Mouse (Mus musculus): ENCODE results near the gene Lrrc42. TPM values are rescaled to one million over a fixed set of nuclear protein-coding genes. Genes with fewer than 3 reads are reported as not detected.

Lrrc42 gene
- polyA plus RNA-seq, 1 experiment from 2014 or later: 96.2 TPM

- Histone ChIP-seq H3K4me2 (replicated peaks; ENCODE audit: low read depth, low read length) (no peak overlapping the region), H3K27ac (ENCODE audit: low read length) (no peak overlapping the region), H3K4me1 (ENCODE audit: insufficient read depth, low read length) (peaks cover 45% of the 10 kb centered on the region), H3K9me3 (ENCODE audit: low read length) (no peaks in the 10 kb centered on the region), H3K36me3 (ENCODE audit: insufficient read depth, low read length) (no peaks in the 10 kb centered on the region), H3K9ac (replicated peaks; ENCODE audit: low read length) (no peak overlapping the region), H3K4me3 (ENCODE audit: low read length) (no peak overlapping the region), H3K27me3 (ENCODE audit: insufficient read depth, low read length) (no peaks in the 10 kb centered on the region)
- ATAC-seq (ENCODE audit: low FRiP score, low TSS enrichment): no peak
- WGBS: 29% methylated on average over 4 of the region's 4 CpGs
Measured at GRCm38 (mm10) chr4:107250494-107250893, 2.8 kb downstream of the Lrrc42 start.

GRCm38 (mm10) chr4:107249471-107249870 lies 3.9 kb downstream of the Lrrc42 start:
- no peak overlapping the region for H3K27ac ChIP-seq (ENCODE audit: low read length)
- H3K36me3 ChIP-seq (ENCODE audit: insufficient read depth, low read length): no peaks in the 10 kb centered on the region
- no peaks in the 10 kb centered on the region for H3K9me3 ChIP-seq (ENCODE audit: low read length)
- no peak overlapping the region for H3K9ac ChIP-seq (replicated peaks; ENCODE audit: low read length)
- ATAC-seq (ENCODE audit: low FRiP score, low TSS enrichment): no peak
- WGBS: 49% methylated on average over 2 of the region's 2 CpGs
- H3K27me3 ChIP-seq (ENCODE audit: insufficient read depth, low read length): no peaks in the 10 kb centered on the region
- H3K4me2 ChIP-seq (replicated peaks; ENCODE audit: low read depth, low read length): no peak overlapping the region
- no peak overlapping the region for H3K4me3 ChIP-seq (ENCODE audit: low read length)
- peaks cover 51% of the 10 kb centered on the region for H3K4me1 ChIP-seq (ENCODE audit: insufficient read depth, low read length)

- Histone ChIP-seq H3K9ac (replicated peaks; ENCODE audit: low read length) (no peak overlapping the region), H3K9me3 (ENCODE audit: low read length) (no peaks in the 10 kb centered on the region), H3K36me3 (ENCODE audit: insufficient read depth, low read length) (no peaks in the 10 kb centered on the region), H3K27ac (ENCODE audit: low read length) (no peak overlapping the region), H3K27me3 (ENCODE audit: insufficient read depth, low read length) (no peaks in the 10 kb centered on the region), H3K4me3 (ENCODE audit: low read length) (no peak overlapping the region), H3K4me1 (ENCODE audit: insufficient read depth, low read length) (peaks cover 58% of the 10 kb centered on the region), H3K4me2 (replicated peaks; ENCODE audit: low read depth, low read length) (no peak overlapping the region)
- ATAC-seq (ENCODE audit: low FRiP score, low TSS enrichment): no peak
- WGBS: 85% methylated on average over 3 of the region's 3 CpGs
Measured at GRCm38 (mm10) chr4:107248061-107248460, 5.3 kb downstream of the Lrrc42 start.

- Histone ChIP-seq H3K27ac (ENCODE audit: low read length) (no peak overlapping the region), H3K9ac (replicated peaks; ENCODE audit: low read length) (0 out of 2 replicates have a peak overlapping the region, but pooled peaks have one; percentile 22), H3K9me3 (ENCODE audit: low read length) (no peaks in the 10 kb centered on the region), H3K27me3 (ENCODE audit: insufficient read depth, low read length) (no peaks in the 10 kb centered on the region), H3K4me3 (ENCODE audit: low read length) (no peak overlapping the region), H3K36me3 (ENCODE audit: insufficient read depth, low read length) (peaks cover 5% of the 10 kb centered on the region; the same call in 1 of the 2 replicates), H3K4me2 (replicated peaks; ENCODE audit: low read depth, low read length) (no peak overlapping the region), H3K4me1 (ENCODE audit: insufficient read depth, low read length) (peaks cover 54% of the 10 kb centered on the region)
- ATAC-seq (ENCODE audit: low FRiP score, low TSS enrichment): no peak
- WGBS: 85% methylated on average over 9 of the region's 9 CpGs
Measured at GRCm38 (mm10) chr4:107247110-107247509, 6.2 kb downstream of the Lrrc42 start.

GRCm38 (mm10) chr4:107246040-107246439 lies 7.3 kb downstream of the Lrrc42 start:
- peaks cover 14% of the 10 kb centered on the region for H3K36me3 ChIP-seq (ENCODE audit: insufficient read depth, low read length)
- 60% methylated on average over 1 of the region's 1 CpGs for WGBS
- no peak for ATAC-seq (ENCODE audit: low FRiP score, low TSS enrichment)

GRCm38 (mm10) chr4:107245368-107245767 lies 8.0 kb downstream of the Lrrc42 start:
- H3K4me3 ChIP-seq (ENCODE audit: low read length): no peak overlapping the region
- H3K9ac ChIP-seq (replicated peaks; ENCODE audit: low read length): no peak overlapping the region
- ATAC-seq (ENCODE audit: low FRiP score, low TSS enrichment): no peak
- H3K9me3 ChIP-seq (ENCODE audit: low read length): 0 out of 2 replicates have a peak, but pooled peaks cover 5% of the 10 kb centered on the region
- H3K4me2 ChIP-seq (replicated peaks; ENCODE audit: low read depth, low read length): no peak overlapping the region
- H3K36me3 ChIP-seq (ENCODE audit: insufficient read depth, low read length): peaks cover 20% of the 10 kb centered on the region
- 50% methylated on average over 2 of the region's 2 CpGs for WGBS
- no peaks in the 10 kb centered on the region for H3K27me3 ChIP-seq (ENCODE audit: insufficient read depth, low read length)
- H3K4me1 ChIP-seq (ENCODE audit: insufficient read depth, low read length): peaks cover 46% of the 10 kb centered on the region
- peak overlapping the region; percentile 68; the same call in 1 of the 2 replicates for H3K27ac ChIP-seq (ENCODE audit: low read length)

More at GRCm38 (mm10) chr4:107246040-107246439, 7.3 kb downstream of the Lrrc42 start:
- no peaks in the 10 kb centered on the region for H3K27me3 ChIP-seq (ENCODE audit: insufficient read depth, low read length)
- H3K4me3 ChIP-seq (ENCODE audit: low read length): no peak overlapping the region
- peaks cover 47% of the 10 kb centered on the region for H3K4me1 ChIP-seq (ENCODE audit: insufficient read depth, low read length)
- H3K9me3 ChIP-seq (ENCODE audit: low read length): 0 out of 2 replicates have a peak, but pooled peaks cover 5% of the 10 kb centered on the region
- H3K9ac ChIP-seq (replicated peaks; ENCODE audit: low read length): no peak overlapping the region
- H3K4me2 ChIP-seq (replicated peaks; ENCODE audit: low read depth, low read length): no peak overlapping the region
- no peak overlapping the region; the same call in 1 of the 2 replicates for H3K27ac ChIP-seq (ENCODE audit: low read length)

GRCm38 (mm10) chr4:107243365-107244333 lies 9.7 kb downstream of the Lrrc42 start:
- Histone ChIP-seq H3K4me3 (ENCODE audit: low read length) (no peak overlapping the region), H3K27ac (ENCODE audit: low read length) (no peak overlapping the region), H3K27me3 (ENCODE audit: insufficient read depth, low read length) (no peaks in the 10 kb centered on the region), H3K9ac (replicated peaks; ENCODE audit: low read length) (no peak overlapping the region), H3K4me2 (replicated peaks; ENCODE audit: low read depth, low read length) (no peak overlapping the region), H3K36me3 (ENCODE audit: insufficient read depth, low read length) (peaks cover 37% of the 10 kb centered on the region), H3K4me1 (ENCODE audit: insufficient read depth, low read length) (peaks cover 37% of the 10 kb centered on the region), H3K9me3 (ENCODE audit: low read length) (0 out of 2 replicates have a peak, but pooled peaks cover 5% of the 10 kb centered on the region)
- no peak for ATAC-seq (ENCODE audit: low FRiP score, low TSS enrichment)
- WGBS: 71% methylated on average over 6 of the region's 6 CpGs

- peaks cover 63% of the 10 kb centered on the region for H3K36me3 ChIP-seq (ENCODE audit: insufficient read depth, low read length)
- no peaks in the 10 kb centered on the region for H3K27me3 ChIP-seq (ENCODE audit: insufficient read depth, low read length)
- no peak for ATAC-seq (ENCODE audit: low FRiP score, low TSS enrichment)
- H3K4me3 ChIP-seq (ENCODE audit: low read length): no peak overlapping the region
- WGBS: 95% methylated on average over 6 of the region's 6 CpGs
- H3K4me2 ChIP-seq (replicated peaks; ENCODE audit: low read depth, low read length): no peak overlapping the region
- no peak overlapping the region for H3K27ac ChIP-seq (ENCODE audit: low read length)
- H3K4me1 ChIP-seq (ENCODE audit: insufficient read depth, low read length): peaks cover 14% of the 10 kb centered on the region
- H3K9me3 ChIP-seq (ENCODE audit: low read length): 0 out of 2 replicates have a peak, but pooled peaks cover 5% of the 10 kb centered on the region
- no peak overlapping the region for H3K9ac ChIP-seq (replicated peaks; ENCODE audit: low read length)
Measured at GRCm38 (mm10) chr4:107240196-107240595, 13.1 kb downstream of the Lrrc42 start.

- no peak for ATAC-seq (ENCODE audit: low FRiP score, low TSS enrichment)
- Histone ChIP-seq H3K27ac (ENCODE audit: low read length) (no peak overlapping the region), H3K36me3 (ENCODE audit: insufficient read depth, low read length) (peaks cover 81% of the 10 kb centered on the region), H3K4me3 (ENCODE audit: low read length) (no peak overlapping the region), H3K4me1 (ENCODE audit: insufficient read depth, low read length) (no peaks in the 10 kb centered on the region), H3K4me2 (replicated peaks; ENCODE audit: low read depth, low read length) (no peak overlapping the region), H3K9me3 (ENCODE audit: low read length) (0 out of 2 replicates have a peak, but pooled peaks cover 5% of the 10 kb centered on the region), H3K9ac (replicated peaks; ENCODE audit: low read length) (no peak overlapping the region), H3K27me3 (ENCODE audit: insufficient read depth, low read length) (no peaks in the 10 kb centered on the region)
- 92% methylated on average over 2 of the region's 2 CpGs for WGBS
Measured at GRCm38 (mm10) chr4:107238253-107238652, 15.1 kb downstream of the Lrrc42 start.

- ATAC-seq (ENCODE audit: low FRiP score, low TSS enrichment): no peak
- no peak overlapping the region for H3K9ac ChIP-seq (replicated peaks; ENCODE audit: low read length)
- no peaks in the 10 kb centered on the region for H3K9me3 ChIP-seq (ENCODE audit: low read length)
- H3K36me3 ChIP-seq (ENCODE audit: insufficient read depth, low read length): peaks cover 48% of the 10 kb centered on the region
- no peak overlapping the region for H3K4me3 ChIP-seq (ENCODE audit: low read length)
- H3K27me3 ChIP-seq (ENCODE audit: insufficient read depth, low read length): no peaks in the 10 kb centered on the region
- no peak overlapping the region for H3K27ac ChIP-seq (ENCODE audit: low read length)
- WGBS: 74% methylated on average over 3 of the region's 3 CpGs
- H3K4me2 ChIP-seq (replicated peaks; ENCODE audit: low read depth, low read length): no peak overlapping the region
- no peaks in the 10 kb centered on the region for H3K4me1 ChIP-seq (ENCODE audit: insufficient read depth, low read length)
Measured at GRCm38 (mm10) chr4:107232219-107232618, 21.1 kb downstream of the Lrrc42 start.

Measured in kidney, embryonic 16.5 days (tissue).